Mouse (Mus musculus): ENCODE measurements around the gene Sirt1. TPM values are rescaled to one million over a fixed set of nuclear protein-coding genes. Genes with fewer than 3 reads are reported as not detected.
"Not testable (repeated sequence)": the region's sequence is repeated elsewhere in the genome, so short reads cannot be mapped to it uniquely, and the experiment has no call there.

The Sirt1 gene
- polyA plus RNA-seq, 1 experiment from 2014 or later = 6.4 TPM

GRCm38 (mm10) chr10:63411674-63412073 is 30.2 kb upstream of the Sirt1 start:
- 85% methylated on average over 6 of the region's 7 CpGs for WGBS
- not testable (repeated sequence) for H3K27me3 ChIP-seq (ENCODE audit: control insufficient read depth, insufficient read depth, low read length); H3K27ac ChIP-seq (replicated peaks in 1 of 2; ENCODE audit: control insufficient read depth in 1 of 2, insufficient read depth in 1 of 2, low read depth in 2 of 2, low read length in 2 of 2); H3K36me3 ChIP-seq (ENCODE audit: control insufficient read depth, insufficient read depth, low read length); ATAC-seq (ENCODE audit: insufficient number of reproducible peaks, insufficient read depth, low FRiP score, low read depth); H3K4me1 ChIP-seq (ENCODE audit: control insufficient read depth in 2 of 2, insufficient read depth in 2 of 2, low read length in 2 of 2); H3K4me2 ChIP-seq (ENCODE audit: low read length); H3K9ac ChIP-seq (ENCODE audit: low read length); H3K9me3 ChIP-seq (ENCODE audit: control insufficient read depth, low read length); H3K4me3 ChIP-seq (ENCODE audit: control insufficient read depth in 1 of 2, insufficient read depth in 1 of 2, low read depth in 1 of 2, low read length in 2 of 2)

- WGBS = 64% methylated on average over 16 of the region's 16 CpGs
These were observed 28.9 kb upstream of the Sirt1 start for GRCm38 (mm10) chr10:63410162-63410956.

GRCm38 (mm10) chr10:63403636-63404035 is 22.1 kb upstream of the Sirt1 start:
- Histone ChIP-seq H3K9me3 (ENCODE audit: control insufficient read depth, low read length) (no peaks in the 10 kb centered on the region), H3K9ac (ENCODE audit: low read length) (no peak overlapping the region), H3K27me3 (ENCODE audit: control insufficient read depth, insufficient read depth, low read length) (no peaks in the 10 kb centered on the region), H3K4me3 (ENCODE audit: control insufficient read depth in 1 of 2, insufficient read depth in 1 of 2, low read depth in 1 of 2, low read length in 2 of 2) (no peak overlapping the region), H3K27ac (replicated peaks in 1 of 2; ENCODE audit: control insufficient read depth in 1 of 2, insufficient read depth in 1 of 2, low read depth in 2 of 2, low read length in 2 of 2) (no peak overlapping the region), H3K4me1 (ENCODE audit: control insufficient read depth in 2 of 2, insufficient read depth in 2 of 2, low read length in 2 of 2) (no peaks in the 10 kb centered on the region), H3K4me2 (ENCODE audit: low read length) (no peak overlapping the region), H3K36me3 (ENCODE audit: control insufficient read depth, insufficient read depth, low read length) (0 out of 2 replicates have a peak, but pooled peaks cover 3% of the 10 kb centered on the region)
- WGBS = 87% methylated on average over 2 of the region's 2 CpGs
- ATAC-seq (ENCODE audit: insufficient number of reproducible peaks, insufficient read depth, low FRiP score, low read depth) = no peak

More at GRCm38 (mm10) chr10:63410162-63410956, 28.9 kb upstream of the Sirt1 start:
- no peak for ATAC-seq (ENCODE audit: insufficient number of reproducible peaks, insufficient read depth, low FRiP score, low read depth)
- Histone ChIP-seq H3K9ac (ENCODE audit: low read length) (no peak overlapping the region), H3K36me3 (ENCODE audit: control insufficient read depth, insufficient read depth, low read length) (0 out of 2 replicates have a peak, but pooled peaks cover 3% of the 10 kb centered on the region), H3K27ac (replicated peaks in 1 of 2; ENCODE audit: control insufficient read depth in 1 of 2, insufficient read depth in 1 of 2, low read depth in 2 of 2, low read length in 2 of 2) (no peak overlapping the region), H3K9me3 (ENCODE audit: control insufficient read depth, low read length) (no peaks in the 10 kb centered on the region), H3K4me1 (ENCODE audit: control insufficient read depth in 2 of 2, insufficient read depth in 2 of 2, low read length in 2 of 2) (no peaks in the 10 kb centered on the region), H3K27me3 (ENCODE audit: control insufficient read depth, insufficient read depth, low read length) (no peaks in the 10 kb centered on the region), H3K4me2 (ENCODE audit: low read length) (no peak overlapping the region), H3K4me3 (ENCODE audit: control insufficient read depth in 1 of 2, insufficient read depth in 1 of 2, low read depth in 1 of 2, low read length in 2 of 2) (no peak overlapping the region)

- ATAC-seq (ENCODE audit: insufficient number of reproducible peaks, insufficient read depth, low FRiP score, low read depth) = no peak
- 90% methylated on average over 5 of the region's 5 CpGs for WGBS
- no peaks in the 10 kb centered on the region for H3K27me3 ChIP-seq (ENCODE audit: control insufficient read depth, insufficient read depth, low read length)
- H3K36me3 ChIP-seq (ENCODE audit: control insufficient read depth, insufficient read depth, low read length) = no peaks in the 10 kb centered on the region
- H3K9me3 ChIP-seq (ENCODE audit: control insufficient read depth, low read length) = no peaks in the 10 kb centered on the region
- no peaks in the 10 kb centered on the region for H3K4me1 ChIP-seq (ENCODE audit: control insufficient read depth in 2 of 2, insufficient read depth in 2 of 2, low read length in 2 of 2)
- no peak overlapping the region for H3K9ac ChIP-seq (ENCODE audit: low read length)
- no peak overlapping the region for H3K4me2 ChIP-seq (ENCODE audit: low read length)
- no peak overlapping the region for H3K27ac ChIP-seq (replicated peaks in 1 of 2; ENCODE audit: control insufficient read depth in 1 of 2, insufficient read depth in 1 of 2, low read depth in 2 of 2, low read length in 2 of 2)
- no peak overlapping the region for H3K4me3 ChIP-seq (ENCODE audit: control insufficient read depth in 1 of 2, insufficient read depth in 1 of 2, low read depth in 1 of 2, low read length in 2 of 2)
These were observed 21.4 kb upstream of the Sirt1 start for GRCm38 (mm10) chr10:63402731-63403504.

- Histone ChIP-seq H3K9ac (ENCODE audit: low read length) (no peak overlapping the region), H3K27ac (replicated peaks in 1 of 2; ENCODE audit: control insufficient read depth in 1 of 2, insufficient read depth in 1 of 2, low read depth in 2 of 2, low read length in 2 of 2) (no peak overlapping the region), H3K27me3 (ENCODE audit: control insufficient read depth, insufficient read depth, low read length) (no peaks in the 10 kb centered on the region), H3K9me3 (ENCODE audit: control insufficient read depth, low read length) (no peaks in the 10 kb centered on the region), H3K4me3 (ENCODE audit: control insufficient read depth in 1 of 2, insufficient read depth in 1 of 2, low read depth in 1 of 2, low read length in 2 of 2) (no peak overlapping the region), H3K4me1 (ENCODE audit: control insufficient read depth in 2 of 2, insufficient read depth in 2 of 2, low read length in 2 of 2) (no peaks in the 10 kb centered on the region), H3K36me3 (ENCODE audit: control insufficient read depth, insufficient read depth, low read length) (no peaks in the 10 kb centered on the region), H3K4me2 (ENCODE audit: low read length) (no peak overlapping the region)
- WGBS = 90% methylated on average over 10 of the region's 10 CpGs
- no peak for ATAC-seq (ENCODE audit: insufficient number of reproducible peaks, insufficient read depth, low FRiP score, low read depth)
These were observed 15.5 kb upstream of the Sirt1 start for GRCm38 (mm10) chr10:63396963-63397362.

- H3K9me3 ChIP-seq (ENCODE audit: control insufficient read depth, low read length) = no peaks in the 10 kb centered on the region
- no peak overlapping the region for H3K4me3 ChIP-seq (ENCODE audit: control insufficient read depth in 1 of 2, insufficient read depth in 1 of 2, low read depth in 1 of 2, low read length in 2 of 2)
- H3K4me2 ChIP-seq (ENCODE audit: low read length) = no peak overlapping the region
- no peaks in the 10 kb centered on the region for H3K4me1 ChIP-seq (ENCODE audit: control insufficient read depth in 2 of 2, insufficient read depth in 2 of 2, low read length in 2 of 2)
- no peaks in the 10 kb centered on the region for H3K27me3 ChIP-seq (ENCODE audit: control insufficient read depth, insufficient read depth, low read length)
- no peaks in the 10 kb centered on the region for H3K36me3 ChIP-seq (ENCODE audit: control insufficient read depth, insufficient read depth, low read length)
- 83% methylated on average over 4 of the region's 4 CpGs for WGBS
- H3K9ac ChIP-seq (ENCODE audit: low read length) = no peak overlapping the region
- H3K27ac ChIP-seq (replicated peaks in 1 of 2; ENCODE audit: control insufficient read depth in 1 of 2, insufficient read depth in 1 of 2, low read depth in 2 of 2, low read length in 2 of 2) = no peak overlapping the region
- no peak for ATAC-seq (ENCODE audit: insufficient number of reproducible peaks, insufficient read depth, low FRiP score, low read depth)
These were observed 7.4 kb upstream of the Sirt1 start for GRCm38 (mm10) chr10:63388948-63389347.

- H3K9me3 ChIP-seq (ENCODE audit: control insufficient read depth, low read length) = no peaks in the 10 kb centered on the region
- ATAC-seq (ENCODE audit: insufficient number of reproducible peaks, insufficient read depth, low FRiP score, low read depth) = no peak
- H3K4me3 ChIP-seq (ENCODE audit: control insufficient read depth in 1 of 2, insufficient read depth in 1 of 2, low read depth in 1 of 2, low read length in 2 of 2) = peak overlapping the region; percentile 60 to 68
- peak overlapping the region; percentile 79 for H3K9ac ChIP-seq (ENCODE audit: low read length)
- H3K27me3 ChIP-seq (ENCODE audit: control insufficient read depth, insufficient read depth, low read length) = no peaks in the 10 kb centered on the region
- WGBS = under 1% methylated on average over 10 of the region's 10 CpGs
- H3K27ac ChIP-seq (replicated peaks in 1 of 2; ENCODE audit: control insufficient read depth in 1 of 2, insufficient read depth in 1 of 2, low read depth in 2 of 2, low read length in 2 of 2) = peak overlapping the region; percentile 82 to 87; a peak in 3 of 4 replicates
- no peaks in the 10 kb centered on the region for H3K36me3 ChIP-seq (ENCODE audit: control insufficient read depth, insufficient read depth, low read length)
- H3K4me2 ChIP-seq (ENCODE audit: low read length) = peak overlapping the region; percentile 85
- 0 out of 4 replicates have a peak, but pooled peaks cover 0 to under 1% of the 10 kb centered on the region in 2 experiments for H3K4me1 ChIP-seq (ENCODE audit: control insufficient read depth in 2 of 2, insufficient read depth in 2 of 2, low read length in 2 of 2)
These were observed 5.5 kb upstream of the Sirt1 start for GRCm38 (mm10) chr10:63386991-63387390.
